Mouse (Mus musculus): ENCODE measurements around the gene Chst8.

Chst8 gene

GRCm38 (mm10) chr7:34714848-34715460 is 97.6 kb downstream of the Chst8 start:
- DNase-seq (ENCODE audit: low spot score in 2 of 2): no peak

- no peak for DNase-seq (ENCODE audit: low spot score in 2 of 2)
Measured at GRCm38 (mm10) chr7:34709111-34709510, 103.4 kb downstream of the Chst8 start.

DNA sequence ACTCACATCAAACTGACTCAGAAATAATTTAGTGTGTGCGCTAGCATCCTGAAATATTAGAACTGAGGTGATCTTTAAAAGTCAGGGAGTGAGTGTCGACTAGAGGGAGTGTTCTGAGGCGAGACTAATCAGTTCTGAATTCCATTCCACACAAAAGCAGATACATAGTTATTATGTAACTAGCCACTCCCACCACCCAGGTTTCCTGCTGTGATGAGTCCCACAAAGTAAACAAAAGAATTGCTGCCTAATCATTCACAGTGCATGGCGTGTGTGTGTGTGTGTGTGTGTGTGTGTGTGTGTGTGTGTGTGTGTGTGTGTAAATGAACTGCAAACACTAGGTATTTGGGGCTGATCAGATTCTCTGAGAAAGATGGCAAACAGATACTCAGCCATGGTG is 108.1 kb downstream of the Chst8 start:
- no peak for DNase-seq (ENCODE audit: low spot score in 2 of 2)

- DNase-seq (ENCODE audit: low spot score in 2 of 2): no peak
Measured at GRCm38 (mm10) chr7:34703437-34703836, 109.1 kb downstream of the Chst8 start.

DNA sequence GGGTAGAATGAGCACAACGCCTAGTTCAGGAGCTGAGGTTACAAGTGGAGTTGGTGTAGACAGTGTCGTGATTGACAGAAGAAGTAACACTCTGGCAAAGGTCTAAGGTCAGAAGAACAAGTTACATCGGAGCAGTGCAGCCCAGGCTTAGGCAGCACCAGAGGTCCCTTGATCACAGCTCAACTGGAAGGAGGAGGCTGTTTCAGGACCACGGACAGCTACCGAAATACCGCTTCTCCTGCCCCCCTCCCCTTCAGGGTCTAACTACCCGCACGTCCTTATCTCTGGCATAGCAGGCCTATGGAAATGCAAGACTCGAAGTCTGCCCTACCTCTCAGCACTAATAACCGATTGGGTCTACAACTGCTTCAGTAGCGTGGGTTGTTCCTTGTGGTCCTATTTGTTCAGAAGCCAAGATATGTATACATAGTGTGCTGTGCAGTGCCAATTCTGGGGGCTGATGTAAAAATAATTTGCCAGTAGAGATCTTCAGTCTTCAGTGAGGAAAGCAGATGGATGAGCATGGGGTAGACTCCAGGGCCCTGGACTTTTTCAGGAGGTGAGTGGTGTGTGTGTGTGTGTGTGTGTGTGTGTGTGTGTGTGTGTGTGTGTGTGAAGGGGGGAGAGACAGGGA is 109.7 kb downstream of the Chst8 start:
- DNase-seq (ENCODE audit: low spot score in 2 of 2): peak in 1 of 2 experiments; percentile 21

- no peak for DNase-seq (ENCODE audit: low spot score in 2 of 2)
Measured at GRCm38 (mm10) chr7:34699888-34700287, 112.6 kb downstream of the Chst8 start.

- no peak for DNase-seq (ENCODE audit: low spot score in 2 of 2)
Measured at GRCm38 (mm10) chr7:34698221-34698620, 114.3 kb downstream of the Chst8 start.

- DNase-seq (ENCODE audit: low spot score in 2 of 2): no peak
Measured at GRCm38 (mm10) chr7:34696086-34696485, 116.4 kb downstream of the Chst8 start.

GRCm38 (mm10) chr7:34694898-34695297 is 117.6 kb downstream of the Chst8 start:
- DNase-seq (ENCODE audit: low spot score in 2 of 2): no peak

DNA sequence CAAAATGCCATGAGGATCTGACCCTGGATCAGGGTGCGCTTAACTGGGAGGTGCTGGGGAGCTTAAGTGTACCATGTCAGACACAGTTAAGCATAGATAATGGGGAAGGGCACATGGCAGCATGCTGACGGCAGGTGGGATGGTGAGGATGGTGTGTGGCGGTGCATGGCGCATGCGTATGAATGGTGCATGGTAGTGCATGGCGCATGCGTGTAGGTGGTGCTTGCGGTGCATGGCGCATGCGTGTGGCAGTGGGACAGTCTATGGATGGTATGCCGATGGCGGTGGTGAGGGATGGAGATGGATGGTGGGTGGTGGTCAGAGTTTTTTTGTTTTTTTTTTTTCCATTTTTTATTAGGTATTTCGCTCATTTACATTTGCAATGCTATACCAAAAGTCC is 118.6 kb downstream of the Chst8 start:
- DNase-seq (ENCODE audit: low spot score in 2 of 2): no peak

- no peak for DNase-seq (ENCODE audit: low spot score in 2 of 2)
Measured at GRCm38 (mm10) chr7:34693072-34693471, 119.4 kb downstream of the Chst8 start.

DNA sequence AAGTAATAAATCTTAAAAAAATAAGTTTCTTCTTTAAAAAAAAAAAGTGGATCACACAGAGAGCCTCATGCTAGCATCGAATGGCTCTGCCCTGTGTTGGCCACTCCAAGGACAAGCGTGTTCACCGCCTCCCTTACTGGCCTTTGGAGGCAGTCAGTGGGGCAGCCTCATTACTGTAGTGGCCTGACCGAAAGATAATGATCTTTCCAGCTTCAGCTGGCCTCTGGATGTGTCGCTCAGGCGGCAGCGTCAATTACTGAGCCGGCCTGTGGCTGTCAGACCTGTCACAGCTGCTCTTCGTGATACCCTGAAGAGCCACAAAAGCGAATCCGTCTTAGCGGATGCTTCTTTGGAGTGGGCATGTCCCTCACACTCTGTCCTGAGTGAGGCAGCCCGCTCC is 122.4 kb downstream of the Chst8 start:
- DNase-seq (ENCODE audit: low spot score in 2 of 2): no peak

DNA sequence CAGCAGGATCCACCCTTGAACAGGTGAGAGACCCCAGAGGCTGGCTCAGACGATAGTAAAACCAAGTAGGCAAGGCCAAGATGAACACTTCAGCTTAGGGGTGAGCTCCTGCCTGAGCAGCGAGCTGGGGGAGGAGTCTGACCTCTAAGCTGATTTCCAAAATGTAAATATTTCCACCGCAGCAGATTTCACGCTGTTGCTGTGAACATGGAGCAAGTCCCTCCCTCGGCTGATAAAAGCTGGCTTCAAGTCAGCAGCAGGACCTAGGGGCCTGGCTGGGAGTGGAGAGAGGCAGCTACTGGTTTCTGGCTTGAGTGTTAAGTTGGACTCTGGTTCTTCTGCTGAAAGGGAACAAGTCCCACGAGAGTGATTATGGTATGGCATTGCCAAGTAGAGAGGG is 123.5 kb downstream of the Chst8 start:
- DNase-seq (ENCODE audit: low spot score in 2 of 2): no peak

DNA sequence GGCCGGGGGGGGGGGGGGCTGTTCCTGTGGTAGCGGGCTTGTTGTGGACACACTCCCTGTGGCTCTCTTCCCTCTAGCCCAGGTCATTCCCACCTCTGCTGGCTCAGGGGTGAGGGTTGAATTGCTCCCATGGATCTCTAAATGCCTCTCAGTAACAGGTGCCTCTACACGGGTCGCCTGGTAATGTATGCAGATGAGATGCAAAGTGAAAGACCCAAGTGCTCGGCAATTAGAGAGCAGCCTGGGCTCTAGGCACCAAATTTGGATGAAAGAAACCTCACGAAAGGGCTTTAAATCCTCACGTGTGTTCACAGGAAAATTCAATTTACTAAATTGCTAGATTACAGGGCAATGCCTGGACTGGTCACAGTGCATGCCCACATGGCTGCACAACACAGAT is 126.7 kb downstream of the Chst8 start:
- DNase-seq (ENCODE audit: low spot score in 2 of 2): no peak

GRCm38 (mm10) chr7:34685176-34685575 is 127.3 kb downstream of the Chst8 start:
- no peak for DNase-seq (ENCODE audit: low spot score in 2 of 2)

DNA sequence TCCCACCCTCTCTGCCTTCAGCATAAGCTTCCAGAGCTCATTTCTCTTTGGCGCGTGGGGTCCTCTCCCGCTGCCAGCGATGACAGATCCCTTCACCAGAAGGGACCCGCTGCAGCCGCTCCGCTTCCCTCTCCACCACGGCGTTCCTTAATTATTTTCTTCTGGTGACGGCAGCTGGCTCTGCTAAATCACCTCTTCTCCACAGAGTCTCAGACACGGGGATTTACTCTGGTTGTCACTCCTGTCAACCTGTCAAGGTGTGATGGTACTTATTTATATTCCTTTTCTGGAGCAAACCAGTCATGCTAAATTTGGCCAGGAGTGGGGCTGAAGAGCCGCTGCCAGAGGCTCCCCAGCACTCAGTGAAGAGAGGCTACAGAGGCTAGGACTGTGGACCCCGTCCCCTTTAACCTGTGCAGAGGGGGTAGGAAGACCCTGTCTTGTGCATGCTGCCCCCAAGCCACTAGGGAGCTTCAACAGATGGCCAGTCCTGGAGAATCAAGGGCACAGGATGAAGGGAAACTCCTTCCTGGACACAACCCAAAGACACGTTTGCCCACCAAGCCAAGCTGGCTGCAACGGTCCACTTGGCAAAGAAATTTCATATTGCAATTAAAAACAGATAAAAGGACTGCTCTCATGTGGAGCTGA is 131.6 kb downstream of the Chst8 start:
- DNase-seq (ENCODE audit: low spot score in 2 of 2): no peak

- DNase-seq (ENCODE audit: low spot score in 2 of 2): no peak
Measured at GRCm38 (mm10) chr7:34679886-34680285, 132.6 kb downstream of the Chst8 start.

DNA sequence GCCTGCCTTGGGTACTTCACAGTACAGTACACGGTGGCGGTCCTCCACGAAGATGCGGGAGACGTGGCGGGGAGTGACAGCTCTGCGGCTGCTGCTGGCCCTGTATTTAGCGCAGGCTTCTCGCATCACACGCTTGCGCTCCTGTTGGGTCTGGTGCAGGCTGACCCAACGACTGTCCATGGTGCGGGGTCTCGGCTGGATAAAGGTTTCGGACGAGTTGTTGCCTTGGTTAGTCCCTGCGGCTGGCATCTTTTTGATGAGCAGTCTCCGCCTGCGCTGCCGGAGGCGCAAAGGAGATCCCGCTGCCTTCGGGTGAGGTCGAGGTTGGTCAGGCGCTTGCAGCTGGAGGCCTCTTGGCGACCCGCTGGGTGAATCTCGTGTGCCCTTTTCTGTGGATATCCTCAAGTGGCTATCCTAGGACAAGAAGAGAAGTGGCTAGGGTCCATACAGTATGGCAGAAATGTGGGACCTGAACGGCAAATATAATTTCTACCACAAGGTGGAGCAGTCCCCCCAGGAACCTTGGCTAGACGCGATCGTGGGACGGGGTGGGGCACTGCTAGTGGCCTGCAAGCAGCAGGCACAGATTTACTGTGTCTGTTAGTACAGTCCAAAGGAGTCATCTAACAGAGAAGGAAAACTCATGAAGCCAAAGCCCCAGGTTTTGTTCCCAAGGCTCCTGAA is 136.5 kb downstream of the Chst8 start:
- peak; percentile 58 to 62 for DNase-seq (ENCODE audit: low spot score in 2 of 2)

DNA sequence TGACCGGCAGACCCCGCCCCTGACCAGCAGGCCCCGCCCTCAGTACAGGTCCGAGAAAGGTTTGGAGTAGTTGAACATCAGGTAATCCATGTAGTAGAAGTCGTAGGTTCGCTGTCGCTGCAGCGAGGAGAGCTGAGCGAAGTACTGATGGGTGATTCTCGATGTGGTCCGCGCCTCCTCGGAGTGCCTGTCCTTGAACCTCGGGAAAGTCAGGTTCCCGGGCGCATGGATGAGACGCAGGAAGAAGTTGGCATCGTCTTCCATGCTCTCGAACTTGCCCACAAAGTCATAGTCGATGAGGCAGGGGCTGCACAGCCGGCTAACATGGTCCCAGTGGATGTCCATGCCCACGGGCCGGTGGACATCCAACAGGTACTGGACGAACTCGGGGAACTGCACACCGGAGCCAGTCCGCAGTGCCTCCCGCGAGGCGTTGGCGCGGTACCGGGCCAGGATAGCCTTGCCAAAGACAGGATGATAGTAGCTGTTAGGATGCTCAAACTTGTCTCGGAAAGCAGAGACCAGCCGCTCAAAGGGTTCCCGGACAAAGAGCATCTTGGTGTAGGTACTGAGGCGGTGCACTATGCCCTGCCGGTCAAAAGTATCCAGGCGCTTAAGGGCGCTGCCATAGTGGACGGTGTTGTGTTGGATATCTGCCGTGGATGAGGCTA is 137.3 kb downstream of the Chst8 start:
- no peak for DNase-seq (ENCODE audit: low spot score in 2 of 2)

DNA sequence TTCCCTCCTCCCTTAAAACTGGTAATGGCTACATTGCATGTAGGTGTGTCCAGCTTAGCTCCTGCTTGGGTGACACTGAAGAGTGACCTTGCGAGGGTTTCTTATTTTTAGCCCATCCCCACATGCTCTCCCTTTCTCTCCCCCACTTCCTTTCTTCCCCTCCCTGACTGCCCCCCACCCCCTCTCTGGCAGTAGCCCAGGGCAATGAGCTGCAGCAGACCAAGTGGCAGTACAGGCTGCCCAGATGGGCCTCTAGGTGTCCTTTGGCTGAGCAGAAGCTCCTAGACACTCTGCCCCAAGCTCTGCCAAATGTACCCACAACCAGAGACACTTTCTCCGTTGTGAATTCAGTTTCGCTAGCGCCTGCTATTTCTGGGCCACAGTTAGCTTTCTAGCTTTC is 139.6 kb downstream of the Chst8 start:
- DNase-seq (ENCODE audit: low spot score in 2 of 2): no peak

DNA sequence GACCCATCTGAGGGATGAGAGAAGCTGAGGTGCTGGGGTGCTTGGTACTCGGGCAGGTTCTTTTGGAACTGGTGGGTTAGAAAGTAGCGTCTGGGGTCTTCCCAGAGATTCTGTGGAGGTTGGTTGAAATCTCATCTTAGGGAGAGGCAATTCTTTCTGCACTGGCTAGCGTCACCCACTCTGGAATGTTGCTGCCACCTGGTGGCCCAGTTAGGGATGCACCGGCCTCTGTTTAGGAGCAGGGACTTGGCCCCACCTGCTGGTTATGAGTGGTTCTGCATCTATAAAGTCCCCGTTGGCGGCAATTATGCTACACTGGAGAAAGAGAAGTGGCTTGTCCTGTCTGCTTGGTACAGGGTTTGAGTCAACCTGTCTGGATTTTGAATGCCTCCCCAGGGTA is 140.6 kb downstream of the Chst8 start:
- DNase-seq (ENCODE audit: low spot score in 2 of 2): peak; percentile 76 to 80

GRCm38 (mm10) chr7:34670778-34671177 is 141.7 kb downstream of the Chst8 start:
- DNase-seq (ENCODE audit: low spot score in 2 of 2): no peak
